Mouse (Mus musculus) ES-E14 (cell line): ENCODE results near the gene Podn. TPM values are rescaled to one million over a fixed set of nuclear protein-coding genes. Genes with fewer than 3 reads are reported as not detected.

Source experiments
- DNase-seq: peaks from one replicate; pipeline ENCODE4 v3.0.0-alpha.2; 2013; ENCODE audit warnings: low read depth, low spot score
- H3K27ac ChIP-seq: 2 replicates; pipeline ENCODE4 v1.5.1; 2012; ENCODE audit warnings: low read depth, mild to moderate bottlenecking, low read length, moderate library complexity, mixed read lengths; ENCODE audit not compliant: poor library complexity, insufficient read depth, severe bottlenecking
- H3K36me3 ChIP-seq: 2 replicates; pipeline ENCODE4 v1.6.1; 2012; ENCODE audit warnings: mild to moderate bottlenecking, low read length, moderate library complexity, mixed read lengths; ENCODE audit not compliant: control insufficient read depth, poor library complexity, insufficient read depth, severe bottlenecking
- H3K4me1 ChIP-seq, 2 experiments: fragments of 150-350 bp in 1 of 2; sonication (generic) in 1 of 2; 2 replicates each; pipeline ENCODE4 v1.6.1; 2012; ENCODE audit warnings: low read length in 2 of 2, mild to moderate bottlenecking in 1 of 2, mixed read lengths in 1 of 2; ENCODE audit not compliant: control insufficient read depth in 2 of 2, insufficient read depth in 2 of 2, poor library complexity in 1 of 2
- H3K4me3 ChIP-seq, 2 experiments: fragments of 150-350 bp in 1 of 2; sonication (generic) in 1 of 2; 2 replicates each; pipeline ENCODE4 v1.5.1; 2012; ENCODE audit warnings: low read length in 2 of 2, low read depth in 1 of 2, mild to moderate bottlenecking in 1 of 2, mixed read lengths in 1 of 2; ENCODE audit not compliant: insufficient read depth in 1 of 2, poor library complexity in 1 of 2, severe bottlenecking in 1 of 2
- H3K9ac ChIP-seq: 2 replicates; pipeline ENCODE4 v1.6.1; 2012; ENCODE audit warnings: low read depth, mild to moderate bottlenecking, low read length, mixed read lengths; ENCODE audit not compliant: poor library complexity, insufficient read depth, severe bottlenecking
- H3K9me3 ChIP-seq: fragments of 150-350 bp; sonication (generic); 2 replicates; pipeline ENCODE4 v1.6.1; 2012; ENCODE audit warnings: low read depth, mild to moderate bottlenecking, low read length; ENCODE audit not compliant: control insufficient read depth, insufficient read depth
- CHD2 ChIP-seq: IDR thresholded peaks from 2 replicates; pipeline ENCODE4 v1.6.1; 2014; ENCODE audit warnings: mild to moderate bottlenecking, low read depth, low read length, inconsistent platforms
- HCFC1 ChIP-seq: IDR thresholded peaks from 2 replicates; pipeline ENCODE4 v1.6.1; 2012; ENCODE audit warnings: low read length, inconsistent platforms, borderline replicate concordance; ENCODE audit not compliant: insufficient read depth
- MAFK ChIP-seq: IDR thresholded peaks from 2 replicates; pipeline ENCODE4 v1.6.1; 2014; ENCODE audit warnings: mild to moderate bottlenecking, low read depth, low read length, inconsistent platforms; ENCODE audit not compliant: insufficient read depth
- ZC3H11A ChIP-seq: IDR thresholded peaks from 2 replicates; pipeline ENCODE4 v1.6.1; 2012; ENCODE audit warnings: low read depth, mild to moderate bottlenecking, inconsistent platforms, low read length, borderline replicate concordance
- ZNF384 ChIP-seq: IDR thresholded peaks from 2 replicates; pipeline ENCODE4 v1.6.1; 2012; ENCODE audit warnings: low read depth, low read length, inconsistent platforms
- in situ Hi-C, 2 experiments: fragments of 600-800 bp; cut with MboI; formaldehyde crosslinking; loops; one replicate each; pipeline ENCODE4 v1.15.1; 2025; ENCODE audit warnings: low sequenced_read_pairs in 2 of 2, inconsistent platforms in 1 of 2; ENCODE audit not compliant: unreplicated experiment in 2 of 2
- total RNA-seq: library from RNA; depleted of rRNA; stranded (reverse); fragments of 300-350 nt; gene quantifications from 2 replicates; pipeline ENCODE4 v1.2.3, GENCODE M21; 2012

Gene Podn
- total RNA-seq, 1 experiment = 1.0 TPM

DNA sequence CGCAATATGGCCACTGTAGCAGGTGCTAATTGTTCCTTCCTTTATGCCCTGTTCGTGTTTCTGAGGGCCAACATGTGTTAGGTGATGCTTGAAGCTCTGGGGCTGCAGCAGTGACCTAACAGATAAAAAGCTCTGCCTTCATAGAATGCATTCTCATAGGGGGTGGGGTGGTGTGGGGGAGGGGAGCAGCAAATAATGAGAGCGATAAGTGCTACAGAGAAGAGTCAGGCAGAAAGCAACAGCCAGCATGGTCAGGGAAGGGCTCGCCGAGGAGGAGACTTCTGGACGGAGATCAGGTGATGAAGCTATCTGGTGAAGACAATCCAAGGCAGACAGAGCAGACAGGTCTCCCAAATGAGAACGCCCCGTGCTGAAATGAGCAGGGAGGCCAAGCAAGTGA, 43.6 kb downstream of the Podn start:
- Histone ChIP-seq H3K9me3 (no peaks in the 10 kb centered on the region), H3K4me3 (no peak overlapping the region), H3K36me3 (peaks cover 3% of the 10 kb centered on the region; the same call in 1 of the 2 replicates), H3K27ac (no peak overlapping the region), H3K4me1 (no peaks in the 10 kb centered on the region), H3K9ac (no peak overlapping the region)
- no peak for DNase-seq
- TF ChIP-seq CHD2 (no peak), HCFC1 (no peak), ZNF384 (no peak), ZC3H11A (no peak), MAFK (no peak)
- in situ Hi-C loops = no loop called here

DNA sequence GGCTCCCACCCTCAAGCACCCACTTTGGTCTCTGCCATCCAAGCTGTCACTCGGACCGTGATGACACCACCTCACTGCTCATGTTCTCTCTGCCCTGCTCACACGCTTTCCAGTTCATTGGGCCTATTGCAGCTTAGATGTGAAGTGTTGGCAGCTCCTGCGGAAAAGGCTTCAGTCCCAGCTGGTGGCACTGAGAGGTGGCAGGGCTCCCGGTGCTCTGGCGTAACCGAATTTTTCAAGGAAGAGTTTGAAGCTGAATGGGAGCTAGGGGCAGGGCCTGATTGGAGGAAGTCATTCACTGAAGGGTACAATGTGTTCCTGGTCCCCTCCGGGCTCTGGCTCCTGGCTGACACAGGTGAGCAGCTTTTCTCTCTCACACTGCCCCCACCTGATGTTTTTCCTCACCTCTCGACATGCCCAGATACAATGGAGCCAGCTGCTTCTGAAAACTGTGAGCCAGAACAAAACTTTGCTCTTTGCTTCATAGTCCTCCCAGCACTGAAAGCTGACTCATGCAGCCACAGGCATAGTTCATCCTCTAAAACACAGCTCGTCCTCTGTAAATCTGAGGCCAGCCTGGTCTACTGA, 44.5 kb downstream of the Podn start:
- Histone ChIP-seq H3K4me3 (no peak overlapping the region), H3K27ac (no peak overlapping the region), H3K36me3 (peaks cover 5% of the 10 kb centered on the region; the same call in 1 of the 2 replicates), H3K4me1 (no peaks in the 10 kb centered on the region), H3K9me3 (no peaks in the 10 kb centered on the region), H3K9ac (no peak overlapping the region)
- DNase-seq = no peak
- no peak for TF ChIP-seq CHD2
- TF ChIP-seq MAFK = no peak
- no peak for TF ChIP-seq ZC3H11A
- no peak for TF ChIP-seq HCFC1
- TF ChIP-seq ZNF384 = no peak
- in situ Hi-C loops = no loop called here

DNA sequence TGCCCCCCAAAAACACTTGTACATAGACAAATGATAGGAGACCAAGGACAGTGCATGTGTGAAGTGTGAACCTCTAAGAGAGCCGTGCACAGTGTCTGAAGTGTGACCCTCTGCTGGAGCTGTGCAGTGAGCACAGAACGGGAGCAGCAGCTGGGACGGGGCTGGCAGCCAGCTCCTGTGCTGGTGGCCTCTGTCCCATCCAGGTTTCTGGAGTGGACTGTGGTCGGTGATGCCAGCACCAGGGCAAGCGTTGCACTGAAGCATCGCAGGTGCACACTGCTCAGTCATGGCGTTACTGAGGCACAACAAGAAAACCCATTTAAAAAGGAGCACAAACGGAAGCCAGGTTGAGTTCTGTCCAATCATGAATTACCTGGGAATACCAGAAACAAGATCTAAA, 50.1 kb downstream of the Podn start:
- no peak overlapping the region for H3K9ac ChIP-seq
- H3K36me3 ChIP-seq = peaks cover 7% of the 10 kb centered on the region; the same call in 1 of the 2 replicates

DNA sequence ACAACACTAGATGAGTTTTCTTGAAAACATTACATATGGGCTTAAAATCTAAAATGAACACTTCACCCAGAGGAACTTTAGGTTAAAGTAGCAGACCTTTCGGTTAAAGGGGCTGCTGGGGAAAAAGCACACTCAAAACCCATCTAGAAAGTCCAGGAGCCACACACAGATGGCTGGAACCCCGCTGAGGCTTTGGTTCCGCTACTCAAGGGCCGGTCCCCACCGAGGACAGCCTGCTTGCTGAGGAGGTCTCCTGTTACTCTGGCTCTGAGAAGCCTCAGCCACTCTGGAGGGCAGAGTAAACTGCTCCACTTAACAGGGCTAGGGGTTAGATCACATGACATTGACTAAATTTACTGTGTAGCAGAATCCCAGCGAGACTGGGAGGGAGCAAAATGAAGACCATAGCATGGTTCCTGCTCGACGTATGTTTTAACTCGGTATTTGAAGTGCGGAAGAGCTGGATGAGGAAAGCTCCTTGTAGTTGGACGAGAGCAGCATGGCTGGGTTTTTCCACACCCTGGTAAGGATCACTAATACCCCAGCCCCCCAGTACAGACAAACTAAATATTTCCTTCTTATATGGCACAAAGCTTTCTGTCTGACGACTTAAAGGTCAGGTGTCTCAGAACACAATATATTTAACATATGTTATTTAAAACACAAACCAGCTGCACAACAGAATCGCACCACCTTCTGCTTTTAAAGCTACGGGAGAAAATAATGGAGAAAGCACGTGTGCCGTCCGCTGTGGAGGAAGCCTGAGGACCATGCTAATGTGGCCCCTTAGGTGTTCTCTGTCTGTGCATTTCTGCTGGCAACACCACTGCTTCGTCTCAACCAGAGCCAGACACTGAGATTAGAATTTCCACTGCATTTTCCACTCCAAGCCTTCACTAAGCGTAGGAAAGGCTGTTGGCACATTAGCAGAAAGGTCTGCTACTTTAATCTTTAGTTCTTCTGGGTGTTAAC, 50.8 kb downstream of the Podn start:
- DNase-seq = no peak
- no peak overlapping the region for H3K4me3 ChIP-seq
- TF ChIP-seq ZNF384 (no peak), CHD2 (no peak), MAFK (no peak), HCFC1 (no peak), ZC3H11A (no peak)

More for the DNA sequence above, 50.1 kb downstream of the Podn start:
- no peak overlapping the region for H3K27ac ChIP-seq
- H3K4me1 ChIP-seq = no peaks in the 10 kb centered on the region
- in situ Hi-C loops = no loop called here
- no peaks in the 10 kb centered on the region for H3K9me3 ChIP-seq
- DNase-seq = no peak
- TF ChIP-seq MAFK (no peak), CHD2 (no peak), ZNF384 (no peak), HCFC1 (no peak), ZC3H11A (no peak)
- no peak overlapping the region for H3K4me3 ChIP-seq

More for the DNA sequence above, 50.8 kb downstream of the Podn start:
- Histone ChIP-seq H3K27ac (no peak overlapping the region), H3K36me3 (peaks cover 7% of the 10 kb centered on the region; the same call in 1 of the 2 replicates), H3K9me3 (no peaks in the 10 kb centered on the region), H3K9ac (no peak overlapping the region), H3K4me1 (no peaks in the 10 kb centered on the region)
- in situ Hi-C loops = no loop called here
